Mouse (Mus musculus): ENCODE results near the gene Aim2. TPM values are rescaled to one million over a fixed set of nuclear protein-coding genes. Genes with fewer than 3 reads are reported as not detected.

The Aim2 gene
- total RNA-seq, 2 experiments from 2014 or later = 2.2 to 3.2 TPM

DNA sequence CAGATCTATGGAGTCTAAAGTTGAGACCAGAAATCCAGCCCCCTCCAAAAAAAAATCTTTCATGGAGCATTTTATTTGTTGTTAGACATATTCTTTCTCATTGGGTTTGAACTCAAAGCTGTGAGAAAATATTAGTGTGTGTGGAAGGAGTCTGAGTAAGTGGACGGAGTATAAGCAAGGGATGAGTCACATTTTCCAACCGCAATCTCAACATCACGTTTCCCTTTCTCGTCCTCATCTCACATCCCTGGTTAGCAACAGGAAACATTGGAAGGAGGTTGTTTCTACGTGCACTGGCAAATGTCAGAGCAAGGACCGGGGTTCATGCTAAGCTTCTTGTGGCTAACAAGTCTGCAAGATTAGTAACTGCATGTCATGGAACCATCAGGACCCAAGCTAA, 41.1 kb downstream of the Aim2 start:
- DNase-seq = no peak

- DNase-seq = peak; percentile 77
Measured at GRCm38 (mm10) chr1:173398323-173398970, 47.8 kb downstream of the Aim2 start.

GRCm38 (mm10) chr1:173404696-173405309, 54.1 kb downstream of the Aim2 start:
- DNase-seq = no peak

- DNase-seq = no peak
Measured at GRCm38 (mm10) chr1:173409066-173409465, 58.4 kb downstream of the Aim2 start.

DNA sequence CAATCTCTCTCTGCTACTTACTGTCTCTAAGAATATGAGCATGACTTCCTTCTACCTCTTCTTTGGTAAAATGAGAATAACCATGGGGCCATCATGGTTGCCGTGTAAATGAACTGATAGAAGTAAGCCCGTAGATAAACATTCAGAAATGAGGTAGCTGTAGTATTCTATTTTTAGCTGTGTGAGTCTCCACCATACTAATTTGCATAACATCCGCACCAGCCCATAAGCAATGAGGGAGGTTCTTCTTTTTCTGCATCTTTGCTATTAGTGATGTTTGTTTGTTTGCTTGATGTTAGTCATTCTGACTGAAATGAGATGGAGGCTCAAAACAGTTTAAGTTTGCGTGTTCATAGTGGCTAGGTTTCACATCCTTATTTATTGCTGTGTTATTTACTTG, 61.2 kb downstream of the Aim2 start:
- no peak for DNase-seq

- no peak for DNase-seq
Measured at GRCm38 (mm10) chr1:173414631-173415030, 64.0 kb downstream of the Aim2 start.

DNA sequence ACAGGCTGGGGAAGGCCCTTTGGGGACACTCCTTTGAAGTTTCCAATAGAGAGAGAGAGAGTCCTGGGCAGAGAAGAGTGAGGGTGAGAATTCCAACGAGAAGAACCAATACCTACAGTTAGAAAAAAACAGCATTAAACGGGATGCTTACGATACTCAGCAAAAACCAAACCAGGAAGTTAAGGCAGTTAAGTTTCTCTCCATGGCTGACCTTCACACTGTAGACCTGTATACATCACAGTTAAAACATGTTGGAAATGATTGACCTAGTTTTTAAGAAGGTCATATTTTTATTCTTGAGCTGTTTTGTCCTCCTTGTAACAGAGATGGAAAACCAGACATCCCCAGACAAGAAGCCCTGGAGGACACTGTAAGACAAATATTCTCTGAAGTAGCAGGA, 67.8 kb downstream of the Aim2 start:
- no peak for DNase-seq

DNA sequence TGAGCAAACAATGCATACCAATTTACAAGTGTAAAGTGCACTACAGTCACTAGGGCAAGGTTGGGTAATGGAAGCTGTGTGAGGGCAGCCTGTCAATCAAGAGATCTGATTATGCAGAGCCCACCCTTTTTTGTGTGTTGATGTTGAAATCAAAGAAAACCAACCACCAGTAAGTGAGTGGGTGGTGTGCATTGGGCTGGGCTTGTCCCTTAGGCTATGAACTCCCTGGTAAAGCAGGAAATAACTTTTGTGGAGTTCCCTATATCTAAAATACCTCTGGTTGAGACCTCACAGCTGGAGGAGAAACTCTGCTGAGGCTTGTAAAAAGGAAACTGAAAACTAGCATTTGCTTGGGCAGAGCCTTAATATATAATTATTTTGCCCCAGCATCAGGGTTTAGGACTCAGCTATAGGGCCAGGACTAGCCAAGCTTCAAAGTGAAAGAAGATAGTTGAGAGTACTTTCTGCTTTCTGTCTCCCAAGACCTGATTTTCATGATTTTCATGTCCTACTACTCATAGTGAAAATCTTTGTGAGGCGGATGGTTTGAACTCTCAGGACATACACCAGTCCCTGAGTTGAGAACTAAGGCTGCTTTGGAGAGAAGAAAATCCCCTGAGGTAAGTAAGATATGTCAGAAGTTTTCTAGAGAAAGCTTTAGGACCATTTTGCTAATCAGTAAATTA, 68.4 kb downstream of the Aim2 start:
- no peak for DNase-seq

GRCm38 (mm10) chr1:173420374-173420773, 69.7 kb downstream of the Aim2 start:
- DNase-seq = peak; percentile 14

DNA sequence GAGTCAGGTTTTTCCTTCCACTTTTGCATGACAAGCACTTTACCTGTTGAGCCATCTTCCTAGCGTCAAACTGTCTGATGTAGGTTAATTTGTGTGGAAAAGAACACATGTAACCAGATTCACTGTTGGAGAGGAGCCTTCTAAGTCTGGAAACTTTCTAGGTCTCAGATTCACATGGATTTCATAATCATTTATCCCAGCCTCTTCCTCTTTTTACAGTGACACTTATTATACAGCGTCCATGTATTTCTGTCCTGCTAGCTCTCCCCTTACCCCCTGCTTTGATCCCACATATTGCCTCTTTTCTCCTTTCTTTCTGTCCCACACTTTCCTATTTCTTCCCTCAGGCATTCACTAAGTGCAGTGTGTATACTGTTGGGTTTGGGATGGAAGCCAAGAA, 75.7 kb downstream of the Aim2 start:
- no peak for DNase-seq

DNA sequence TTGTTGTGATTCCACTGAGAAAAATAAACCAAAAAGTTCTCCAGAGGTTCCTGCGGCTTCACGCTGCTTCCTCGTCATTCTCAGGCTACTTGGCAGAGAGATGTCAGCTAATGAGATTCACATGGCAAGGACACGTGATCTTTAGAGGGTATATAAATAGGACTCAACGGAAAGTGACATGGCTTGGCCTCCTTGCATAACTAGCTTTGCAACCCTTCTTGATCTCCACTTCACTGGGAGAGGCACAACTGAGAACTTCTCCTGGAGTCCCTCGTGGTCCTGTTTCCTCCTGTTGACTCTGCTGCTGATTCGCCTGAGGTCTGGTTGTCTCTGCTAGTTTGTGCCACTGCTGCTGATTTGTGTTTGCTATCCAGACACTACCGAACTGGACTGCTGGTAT, 76.7 kb downstream of the Aim2 start:
- DNase-seq = no peak

DNA sequence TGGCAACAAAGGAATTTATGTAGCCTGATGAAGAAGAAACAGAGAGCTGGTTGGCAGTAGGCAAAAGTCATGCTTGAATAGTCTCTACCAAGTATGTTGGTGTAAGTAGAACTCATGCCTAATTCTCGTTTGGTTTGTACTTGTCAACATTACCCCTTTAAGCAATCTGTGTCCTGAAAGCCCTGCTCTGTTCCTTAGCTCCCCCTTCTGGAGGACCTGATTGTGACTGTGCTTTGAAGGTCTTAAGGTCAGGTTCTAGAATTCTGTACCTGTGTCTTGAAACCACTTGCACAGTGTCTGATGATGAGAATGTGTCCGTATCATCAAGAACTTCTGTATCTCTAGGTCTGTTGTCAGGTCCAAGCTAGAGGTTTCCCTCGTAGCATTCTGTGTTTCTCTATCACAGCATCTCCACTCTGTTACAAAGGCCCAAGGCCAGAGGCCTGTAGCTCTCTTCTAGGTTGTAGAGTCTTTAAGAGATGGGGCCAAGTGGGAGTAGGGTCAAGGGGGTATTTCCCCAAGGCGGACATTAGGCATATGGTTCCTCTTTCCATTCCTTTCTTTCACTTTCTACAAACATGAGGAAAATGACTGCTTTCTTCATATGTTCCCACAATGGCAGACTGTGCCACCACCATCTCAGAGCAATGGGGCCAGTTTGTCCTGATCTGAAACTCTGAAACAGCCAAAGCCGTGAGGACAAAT, 79.5 kb downstream of the Aim2 start:
- DNase-seq = no peak

- no peak for DNase-seq
Measured at GRCm38 (mm10) chr1:173432411-173432810, 81.7 kb downstream of the Aim2 start.

- DNase-seq = no peak
Measured at GRCm38 (mm10) chr1:173437161-173437953, 86.7 kb downstream of the Aim2 start.

GRCm38 (mm10) chr1:173440681-173441080, 90.0 kb downstream of the Aim2 start:
- no peak for DNase-seq

- no peak for DNase-seq
Measured at GRCm38 (mm10) chr1:173441210-173441609, 90.5 kb downstream of the Aim2 start.

GRCm38 (mm10) chr1:173443061-173443460, 92.4 kb downstream of the Aim2 start:
- DNase-seq = no peak

- no peak for DNase-seq
Measured at GRCm38 (mm10) chr1:173447067-173447466, 96.4 kb downstream of the Aim2 start.

DNA sequence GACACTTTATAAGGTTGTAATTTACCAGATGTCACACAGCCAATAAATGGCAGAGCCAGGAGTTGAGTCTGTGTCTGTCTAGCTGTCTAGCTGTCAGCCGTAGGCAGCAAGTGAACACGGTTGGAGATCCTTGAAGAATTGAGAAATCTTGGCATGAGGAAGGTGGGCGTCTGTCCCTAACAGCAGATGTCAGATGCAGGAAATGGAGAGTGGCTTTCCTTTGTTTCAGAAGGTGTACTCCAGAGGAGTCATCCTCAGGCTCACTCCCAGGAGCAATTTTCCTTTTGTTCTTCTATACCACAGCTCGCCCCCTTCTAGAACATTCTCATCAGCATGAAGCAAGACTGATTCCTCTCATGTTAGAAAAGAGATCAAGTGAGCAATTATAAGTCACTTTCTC, 99.9 kb downstream of the Aim2 start:
- no peak for DNase-seq

GRCm38 (mm10) chr1:173451665-173452064, 101.0 kb downstream of the Aim2 start:
- no peak for DNase-seq

DNA sequence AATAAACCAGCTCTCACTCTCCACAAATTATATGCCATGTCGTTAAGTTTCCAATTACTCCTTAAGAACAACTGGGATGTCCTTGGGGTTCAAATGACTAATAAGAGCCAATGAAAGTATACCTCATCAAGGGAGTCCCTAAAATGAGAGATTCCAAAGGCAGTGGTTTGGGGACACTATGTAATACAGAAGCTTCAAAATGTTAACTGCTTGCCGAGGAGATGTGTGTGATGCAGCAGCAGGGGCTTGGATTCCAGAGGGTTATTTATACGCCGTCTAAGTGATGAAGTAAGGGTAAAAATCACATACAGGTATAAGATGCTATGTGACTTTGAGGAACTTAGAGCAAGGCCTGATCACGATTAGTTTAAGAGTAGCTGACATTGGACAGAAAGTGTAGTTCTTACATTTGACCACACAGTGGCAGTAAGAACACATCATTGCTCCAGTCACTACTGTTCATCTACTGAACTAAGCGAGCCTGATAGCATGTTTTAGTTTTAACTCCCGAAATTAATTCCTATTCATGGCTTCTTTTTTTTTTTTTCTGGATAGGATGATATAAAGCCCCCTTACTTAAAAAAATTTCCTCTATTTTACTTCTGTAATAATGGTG, 105.6 kb downstream of the Aim2 start:
- DNase-seq = peak; percentile 29

DNA sequence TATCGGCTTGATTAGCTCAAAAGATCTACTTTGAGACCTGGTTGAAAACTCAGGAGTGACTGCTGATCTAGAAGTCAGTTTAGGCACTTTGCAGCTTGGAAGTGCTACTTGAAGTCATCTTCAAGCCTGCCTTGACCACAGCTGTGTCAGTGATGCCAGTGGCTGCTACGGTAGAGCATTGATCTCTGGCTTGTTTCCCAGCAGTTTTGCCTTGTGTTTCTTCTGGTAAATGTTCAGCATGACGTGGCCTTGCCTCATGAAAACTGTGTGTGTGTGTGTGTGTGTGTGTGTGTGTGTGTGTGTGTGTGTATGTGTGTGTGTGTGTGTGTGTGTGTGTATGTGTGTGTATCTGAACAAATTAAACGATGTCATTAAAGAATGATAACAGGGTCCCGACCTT, 106.1 kb downstream of the Aim2 start:
- no peak for DNase-seq

Data from heart, postnatal 4 days (tissue).